Mouse (Mus musculus): ENCODE data around the gene 9230112D13Rik. TPM values are rescaled to one million over a fixed set of nuclear protein-coding genes. Genes with fewer than 3 reads are reported as not detected.

Gene 9230112D13Rik
- polyA plus RNA-seq (2014; fragmentation: Nextera tagmentation; extraction: Ambion mirVana), result not detected in 2 replicates

GRCm38 (mm10) chr14:34522701-34523100 is at the start of gene 9230112D13Rik:
9230112D13Rik (minus strand) TSS chr14:34522801.
- Histone ChIP-seq H3K9ac (ENCODE audit: low read depth, low read length) (no peak within 1 kb of the TSS), H3K4me1 (replicated peaks; ENCODE audit: control insufficient read depth, insufficient read depth, low read length) (no peaks in the 10 kb centered on the region), H3K27me3 (replicated peaks; ENCODE audit: control insufficient read depth, insufficient read depth, low read length) (0 out of 2 replicates have a peak, but pooled peaks cover 2% of the 10 kb centered on the region), H3K4me2 (no peak within 1 kb of the TSS), H3K9me3 (ENCODE audit: control insufficient read depth, low read length) (no peaks in the 10 kb centered on the region), H3K36me3 (ENCODE audit: control insufficient read depth, insufficient read depth, low read length) (no peaks in the 10 kb centered on the region), H3K4me3 (ENCODE audit: low read depth, low read length) (no peak within 1 kb of the TSS), H3K27ac (ENCODE audit: low read depth, low read length) (no peak within 1 kb of the TSS)
- DNase-seq (ENCODE audit: low spot score), result no peak
- 75% methylated on average over 8 of the region's 8 CpGs for WGBS
- ATAC-seq (replicated peaks; ENCODE audit: low FRiP score), result no peak

DNA sequence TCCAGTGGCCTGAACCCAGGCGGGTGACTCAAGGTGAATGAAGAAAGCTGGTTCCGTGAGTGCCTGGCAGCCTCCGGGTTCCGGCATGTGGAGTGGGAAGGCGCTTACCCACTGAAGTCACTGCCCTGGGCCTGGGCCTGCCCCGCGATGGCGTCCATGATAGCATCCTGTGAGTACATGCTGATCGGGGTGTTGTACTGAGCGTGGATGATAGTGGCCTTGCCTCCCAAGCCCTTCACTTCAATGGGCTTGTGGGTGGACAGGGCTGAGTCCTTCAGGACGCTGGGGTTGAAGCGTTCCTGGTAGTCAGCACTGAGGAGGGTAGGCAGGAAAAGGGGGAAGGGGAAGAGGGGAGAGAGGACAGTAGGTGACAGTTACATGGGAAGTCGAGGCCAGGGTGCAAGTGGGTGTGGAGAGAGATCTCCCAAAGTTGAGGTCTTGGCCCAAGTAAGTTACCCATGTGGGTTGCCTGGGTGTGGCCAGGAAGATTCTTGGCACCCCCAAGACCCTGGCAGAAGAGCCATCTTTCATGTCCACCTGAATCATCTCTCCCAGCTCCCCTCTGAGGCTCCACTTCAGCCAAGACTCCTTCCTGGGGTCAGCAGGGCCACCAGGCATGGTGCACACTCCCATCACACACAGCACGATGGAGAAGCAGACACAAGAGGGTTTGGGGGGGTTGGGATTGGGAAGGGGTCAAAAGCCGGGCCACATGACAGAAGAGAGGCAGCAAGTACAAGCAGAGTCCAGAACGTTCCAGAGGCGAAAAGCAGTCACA is 49.2 kb upstream of the 9230112D13Rik start:
- Histone ChIP-seq H3K9me3 (ENCODE audit: control insufficient read depth, low read length) (no peaks in the 10 kb centered on the region), H3K4me2 (no peak overlapping the region), H3K4me1 (replicated peaks; ENCODE audit: control insufficient read depth, insufficient read depth, low read length) (no peaks in the 10 kb centered on the region), H3K27ac (ENCODE audit: low read depth, low read length) (no peak overlapping the region), H3K4me3 (ENCODE audit: low read depth, low read length) (no peak overlapping the region), H3K9ac (ENCODE audit: low read depth, low read length) (no peak overlapping the region), H3K27me3 (replicated peaks; ENCODE audit: control insufficient read depth, insufficient read depth, low read length) (peaks cover 6% of the 10 kb centered on the region), H3K36me3 (ENCODE audit: control insufficient read depth, insufficient read depth, low read length) (no peaks in the 10 kb centered on the region)
- ATAC-seq (replicated peaks; ENCODE audit: low FRiP score) (no peak), DNase-seq (ENCODE audit: low spot score) (no peak)
- 80% methylated on average over 17 of the region's 17 CpGs for WGBS

- no peaks in the 10 kb centered on the region for H3K36me3 ChIP-seq (ENCODE audit: control insufficient read depth, insufficient read depth, low read length)
- ATAC-seq (replicated peaks; ENCODE audit: low FRiP score), result no peak
- no peak overlapping the region for H3K27ac ChIP-seq (ENCODE audit: low read depth, low read length)
- no peak overlapping the region for H3K9ac ChIP-seq (ENCODE audit: low read depth, low read length)
- no peaks in the 10 kb centered on the region for H3K4me1 ChIP-seq (replicated peaks; ENCODE audit: control insufficient read depth, insufficient read depth, low read length)
- 70% methylated on average over 4 of the region's 4 CpGs for WGBS
- no peaks in the 10 kb centered on the region for H3K9me3 ChIP-seq (ENCODE audit: control insufficient read depth, low read length)
- no peak overlapping the region for H3K4me3 ChIP-seq (ENCODE audit: low read depth, low read length)
- no peak for DNase-seq (ENCODE audit: low spot score)
- H3K4me2 ChIP-seq, result no peak overlapping the region
- H3K27me3 ChIP-seq (replicated peaks; ENCODE audit: control insufficient read depth, insufficient read depth, low read length), result peaks cover 6% of the 10 kb centered on the region
Measured at GRCm38 (mm10) chr14:34570903-34571302, 48.3 kb upstream of the 9230112D13Rik start.

- H3K4me3 ChIP-seq (ENCODE audit: low read depth, low read length), result no peak overlapping the region
- no peaks in the 10 kb centered on the region for H3K4me1 ChIP-seq (replicated peaks; ENCODE audit: control insufficient read depth, insufficient read depth, low read length)
- DNase-seq (ENCODE audit: low spot score), result peak; percentile 68
- no peaks in the 10 kb centered on the region for H3K36me3 ChIP-seq (ENCODE audit: control insufficient read depth, insufficient read depth, low read length)
- peaks cover 6% of the 10 kb centered on the region for H3K27me3 ChIP-seq (replicated peaks; ENCODE audit: control insufficient read depth, insufficient read depth, low read length)
- WGBS, result 0% methylated on average over 6 of the region's 6 CpGs
- no peaks in the 10 kb centered on the region for H3K9me3 ChIP-seq (ENCODE audit: control insufficient read depth, low read length)
- ATAC-seq (replicated peaks; ENCODE audit: low FRiP score), result peak; percentile 68
- H3K27ac ChIP-seq (ENCODE audit: low read depth, low read length), result no peak overlapping the region
- no peak overlapping the region for H3K9ac ChIP-seq (ENCODE audit: low read depth, low read length)
- H3K4me2 ChIP-seq, result peak overlapping the region; percentile 51
Measured at GRCm38 (mm10) chr14:34570294-34570693, 47.7 kb upstream of the 9230112D13Rik start.

GRCm38 (mm10) chr14:34569534-34570194 is 47.1 kb upstream of the 9230112D13Rik start:
- no peak overlapping the region for H3K27ac ChIP-seq (ENCODE audit: low read depth, low read length)
- ATAC-seq (replicated peaks; ENCODE audit: low FRiP score), result no peak
- no peaks in the 10 kb centered on the region for H3K4me1 ChIP-seq (replicated peaks; ENCODE audit: control insufficient read depth, insufficient read depth, low read length)
- H3K4me2 ChIP-seq, result peak overlapping the region; percentile 51
- H3K27me3 ChIP-seq (replicated peaks; ENCODE audit: control insufficient read depth, insufficient read depth, low read length), result peaks cover 6% of the 10 kb centered on the region
- H3K9ac ChIP-seq (ENCODE audit: low read depth, low read length), result no peak overlapping the region
- 23% methylated on average over 27 of the region's 27 CpGs for WGBS
- no peak overlapping the region for H3K4me3 ChIP-seq (ENCODE audit: low read depth, low read length)
- no peaks in the 10 kb centered on the region for H3K36me3 ChIP-seq (ENCODE audit: control insufficient read depth, insufficient read depth, low read length)
- no peaks in the 10 kb centered on the region for H3K9me3 ChIP-seq (ENCODE audit: control insufficient read depth, low read length)
- no peak for DNase-seq (ENCODE audit: low spot score)

DNA sequence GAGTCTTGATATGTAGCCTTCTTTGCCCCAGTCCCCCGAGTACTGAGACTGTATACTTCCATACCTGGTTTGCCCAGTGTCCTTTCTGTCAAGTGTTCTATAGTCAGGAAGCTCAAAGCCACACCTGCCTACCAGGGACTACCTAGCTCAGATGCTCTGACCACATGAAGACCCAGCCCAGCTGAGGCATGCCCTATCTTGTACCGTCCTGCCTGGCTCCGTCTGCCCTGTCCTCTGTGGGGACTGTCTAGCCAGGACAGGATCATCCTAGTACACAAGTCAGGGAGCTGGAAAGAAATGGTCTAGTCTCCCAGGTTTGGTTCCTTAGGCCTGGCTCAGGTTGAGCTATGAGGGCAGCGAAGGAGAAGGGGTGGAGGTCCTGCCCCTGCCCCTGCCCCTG is 46.0 kb upstream of the 9230112D13Rik start:
- Histone ChIP-seq H3K9ac (ENCODE audit: low read depth, low read length) (no peak overlapping the region), H3K9me3 (ENCODE audit: control insufficient read depth, low read length) (no peaks in the 10 kb centered on the region), H3K4me2 (no peak overlapping the region), H3K27me3 (replicated peaks; ENCODE audit: control insufficient read depth, insufficient read depth, low read length) (peaks cover 6% of the 10 kb centered on the region), H3K27ac (ENCODE audit: low read depth, low read length) (no peak overlapping the region), H3K36me3 (ENCODE audit: control insufficient read depth, insufficient read depth, low read length) (no peaks in the 10 kb centered on the region), H3K4me3 (ENCODE audit: low read depth, low read length) (no peak overlapping the region), H3K4me1 (replicated peaks; ENCODE audit: control insufficient read depth, insufficient read depth, low read length) (no peaks in the 10 kb centered on the region)
- DNase-seq (ENCODE audit: low spot score) (no peak), ATAC-seq (replicated peaks; ENCODE audit: low FRiP score) (no peak)
- 68% methylated on average over 4 of the region's 4 CpGs for WGBS

DNA sequence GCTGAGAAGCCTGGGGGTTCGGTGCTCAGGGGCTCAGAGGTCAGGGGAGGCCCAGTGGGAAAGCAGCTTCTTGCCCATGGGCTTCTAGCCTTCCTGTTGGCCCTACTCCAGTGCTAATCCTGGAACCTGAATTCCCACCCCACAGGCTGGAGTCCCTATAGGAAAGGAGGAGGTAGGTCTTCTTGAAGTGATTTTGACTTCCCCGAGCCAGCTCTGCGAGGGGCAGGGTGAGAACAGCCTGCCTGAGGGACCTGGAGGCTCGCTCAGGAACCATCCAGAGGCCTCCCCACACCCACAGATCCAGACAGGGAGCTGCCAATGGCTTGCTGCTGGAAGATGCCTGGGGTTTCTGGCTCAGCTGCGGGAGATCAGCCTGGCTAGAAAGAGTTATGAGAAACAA is 45.1 kb upstream of the 9230112D13Rik start:
- 56% methylated on average over 5 of the region's 5 CpGs for WGBS
- Histone ChIP-seq H3K4me2 (no peak overlapping the region), H3K9me3 (ENCODE audit: control insufficient read depth, low read length) (no peaks in the 10 kb centered on the region), H3K36me3 (ENCODE audit: control insufficient read depth, insufficient read depth, low read length) (no peaks in the 10 kb centered on the region), H3K4me1 (replicated peaks; ENCODE audit: control insufficient read depth, insufficient read depth, low read length) (no peaks in the 10 kb centered on the region), H3K27ac (ENCODE audit: low read depth, low read length) (no peak overlapping the region), H3K9ac (ENCODE audit: low read depth, low read length) (no peak overlapping the region), H3K4me3 (ENCODE audit: low read depth, low read length) (no peak overlapping the region), H3K27me3 (replicated peaks; ENCODE audit: control insufficient read depth, insufficient read depth, low read length) (peaks cover 6% of the 10 kb centered on the region)
- ATAC-seq (replicated peaks; ENCODE audit: low FRiP score) (no peak), DNase-seq (ENCODE audit: low spot score) (no peak)

GRCm38 (mm10) chr14:34566530-34566929 is 43.9 kb upstream of the 9230112D13Rik start:
- Histone ChIP-seq H3K36me3 (ENCODE audit: control insufficient read depth, insufficient read depth, low read length) (no peaks in the 10 kb centered on the region), H3K27ac (ENCODE audit: low read depth, low read length) (no peak overlapping the region), H3K27me3 (replicated peaks; ENCODE audit: control insufficient read depth, insufficient read depth, low read length) (peaks cover 6% of the 10 kb centered on the region), H3K4me1 (replicated peaks; ENCODE audit: control insufficient read depth, insufficient read depth, low read length) (no peaks in the 10 kb centered on the region), H3K4me3 (ENCODE audit: low read depth, low read length) (no peak overlapping the region), H3K9me3 (ENCODE audit: control insufficient read depth, low read length) (no peaks in the 10 kb centered on the region), H3K4me2 (no peak overlapping the region), H3K9ac (ENCODE audit: low read depth, low read length) (no peak overlapping the region)
- WGBS, result 88% methylated on average over 7 of the region's 7 CpGs
- DNase-seq (ENCODE audit: low spot score) (no peak), ATAC-seq (replicated peaks; ENCODE audit: low FRiP score) (no peak)

DNA sequence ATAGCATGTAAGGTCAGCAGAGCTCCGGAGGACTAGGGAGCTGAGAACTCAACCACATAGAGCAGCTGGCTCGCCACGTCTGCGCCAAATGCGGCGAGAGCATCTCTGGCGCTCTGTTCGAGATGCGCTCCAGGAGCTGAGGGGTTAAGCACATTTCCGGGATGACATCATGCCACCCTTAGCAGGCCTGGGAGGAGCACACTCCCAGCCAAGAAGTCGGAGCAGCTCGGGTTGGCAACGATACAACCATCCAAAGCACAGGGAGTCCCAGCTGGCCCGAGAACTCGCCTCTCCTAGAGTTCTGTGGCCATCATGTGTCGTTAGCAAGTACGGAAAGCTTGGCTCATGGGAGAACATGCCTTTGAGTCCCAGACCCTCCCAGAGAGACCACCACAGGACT is 43.1 kb upstream of the 9230112D13Rik start:
- Histone ChIP-seq H3K4me3 (ENCODE audit: low read depth, low read length) (no peak overlapping the region), H3K9ac (ENCODE audit: low read depth, low read length) (no peak overlapping the region), H3K27ac (ENCODE audit: low read depth, low read length) (no peak overlapping the region), H3K36me3 (ENCODE audit: control insufficient read depth, insufficient read depth, low read length) (no peaks in the 10 kb centered on the region), H3K4me1 (replicated peaks; ENCODE audit: control insufficient read depth, insufficient read depth, low read length) (no peaks in the 10 kb centered on the region), H3K4me2 (no peak overlapping the region), H3K9me3 (ENCODE audit: control insufficient read depth, low read length) (no peaks in the 10 kb centered on the region), H3K27me3 (replicated peaks; ENCODE audit: control insufficient read depth, insufficient read depth, low read length) (peaks cover 6% of the 10 kb centered on the region)
- whole genome bisulfite sequencing, result 60% methylated on average over 17 of the region's 17 CpGs
- DNase-seq (ENCODE audit: low spot score) (no peak), ATAC-seq (replicated peaks; ENCODE audit: low FRiP score) (no peak)

All from liver, embryonic 11.5 days (tissue).